Comparison of ENCODE assay signal across 8 mouse cellular contexts in the genomic region with DNA sequence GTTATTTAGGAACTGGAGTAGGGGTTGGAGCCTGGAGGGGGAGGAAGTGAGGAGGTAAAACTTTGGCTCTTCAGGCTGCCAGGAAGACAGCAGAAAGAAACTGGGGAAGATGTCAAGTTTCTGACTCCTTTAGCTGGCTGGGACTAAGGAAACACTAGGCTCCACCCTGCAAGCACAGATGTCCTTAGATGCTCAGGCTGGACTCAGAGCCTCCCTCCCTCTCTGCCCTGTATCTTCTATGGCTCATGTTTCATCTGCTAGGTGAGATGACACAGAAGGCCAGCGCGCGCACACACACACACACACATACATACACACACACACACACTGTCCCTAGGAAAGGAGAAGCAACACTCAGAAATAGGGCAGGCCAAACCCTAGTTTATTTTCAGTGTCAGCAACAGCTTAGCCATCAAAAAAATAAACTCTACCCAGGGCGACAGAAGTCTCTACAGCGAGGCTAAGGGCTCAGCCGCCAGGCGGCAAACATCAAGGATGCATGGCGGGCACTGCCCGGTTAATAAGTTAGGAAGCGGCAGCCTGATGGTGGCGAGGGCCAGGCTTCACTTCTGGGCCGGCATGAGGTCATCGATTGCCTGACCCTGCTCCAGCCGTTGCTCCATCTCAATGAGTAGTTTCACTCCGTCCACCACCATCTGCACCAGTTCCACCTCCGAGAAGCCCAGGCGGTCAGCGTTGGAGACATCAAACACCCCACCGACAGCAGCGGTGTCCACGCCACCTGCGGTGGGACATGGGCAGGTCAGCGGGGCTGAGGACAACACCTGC. TPM values are rescaled to one million over a fixed set of nuclear protein-coding genes. Genes with fewer than 3 reads are reported as not detected.
DNase-seq lines count a peak whose midpoint lies in the region; ATAC-seq and TF ChIP-seq lines count a peak whose summit lies in the region.

No protein-coding gene starts in this region.

- ATAC-seq in frontal cortex, adult (ENCODE audit: low TSS enrichment), result peak; percentile 3; the same call in 1 of the 2 replicates
- no peak for ATAC-seq in midbrain, embryonic 14.5 days (ENCODE audit: low FRiP score, low TSS enrichment)
- ATAC-seq in erythroblast, adult 5-6 weeks (replicated peaks; ENCODE audit: low FRiP score, poor library complexity, severe bottlenecking), result no peak

- TF ChIP-seq POLR2A in bone marrow, adult 2 months (IDR thresholded peaks at IDR 0.05; ENCODE audit: borderline replicate concordance, control insufficient read depth, low read depth, low read length), result no peak

- 77% methylated on average over 23 of the region's 23 CpGs for WGBS in bone marrow, adult 2 months
- WGBS in midbrain, embryonic 14.5 days, result 42% methylated on average over 23 of the region's 23 CpGs

- no peaks in the 10 kb centered on the region; the same call in 1 of the 2 replicates for H3K27me3 ChIP-seq in midbrain, embryonic 14.5 days (ENCODE audit: control insufficient read depth, insufficient read depth, low read length)

- H3K27ac ChIP-seq in bone marrow, adult 2 months (ENCODE audit: control insufficient read depth, insufficient read depth, low read depth, low read length, poor library complexity), result peak overlapping the region; percentile 26; the same call in 1 of the 2 replicates
- H3K27ac ChIP-seq in midbrain, embryonic 14.5 days (replicated peaks; ENCODE audit: low read depth, low read length), result peak overlapping the region; percentile 74

- TF ChIP-seq CTCF in bone marrow, adult 2 months (IDR thresholded peaks at IDR 0.05; ENCODE audit: control insufficient read depth, insufficient read depth, low read length), result no peak

- H3K9ac ChIP-seq in midbrain, embryonic 14.5 days (replicated peaks; ENCODE audit: low read length), result peak overlapping the region; percentile 95; the same call in 1 of the 2 replicates

- no peaks in the 10 kb centered on the region for H3K9me3 ChIP-seq in midbrain, embryonic 14.5 days (ENCODE audit: control insufficient read depth, low read length)

- peaks cover 48% of the 10 kb centered on the region for H3K36me3 ChIP-seq in midbrain, embryonic 14.5 days (ENCODE audit: control insufficient read depth, insufficient read depth, low read length)

- H3K4me1 ChIP-seq in bone marrow, adult 2 months (ENCODE audit: control insufficient read depth, insufficient read depth, low read length), result no peaks in the 10 kb centered on the region
- peaks cover 23% of the 10 kb centered on the region for H3K4me1 ChIP-seq in midbrain, embryonic 14.5 days (ENCODE audit: control insufficient read depth, insufficient read depth, low read length)

- DNase-seq in frontal cortex, postnatal 36 days (ENCODE audit: low spot score in 2 of 2), result no peak
- DNase-seq in heart, adult 18-20 months, result peak; percentile 67 to 87
- DNase-seq in kidney, postnatal 14 days, result peak; percentile 54
- peak; percentile 33 for DNase-seq in midbrain, embryonic 14.5 days
- DNase-seq in yolk sac, embryonic 10.5 days (ENCODE audit: low spot score), result no peak

- H3K4me3 ChIP-seq in bone marrow, adult 2 months (replicated peaks; ENCODE audit: control insufficient read depth, low read depth, low read length), result no peak overlapping the region
- H3K4me3 ChIP-seq in midbrain, embryonic 14.5 days (replicated peaks; ENCODE audit: low read depth, low read length), result peak overlapping the region; percentile 88

- H3K4me2 ChIP-seq in midbrain, embryonic 14.5 days (ENCODE audit: low read length), result peak overlapping the region; percentile 96

RNA-seq across cellular contexts. Expression of gene Ckb, which starts 2.9 kb away (rescaled TPM):
- 28.6 and 38.4 TPM in 2 replicates for polyA plus RNA-seq in bone marrow, adult 2 months (2011; ENCODE audit: insufficient read depth, insufficient read length, low replicate concordance, missing spikeins)
- 10 to 100 TPM; 67.8 to 74.5 TPM for total RNA-seq in heart, adult 18-20 months (2021)
- polyA plus RNA-seq in midbrain, embryonic 14.5 days (2014; fragmentation: Nextera tagmentation; extraction: Ambion mirVana), result 1,414 and 1,526 TPM in 2 replicates
- 6.9 and 9.4 TPM in 2 replicates for total RNA-seq in erythroblast, adult 5-6 weeks (2015; ENCODE audit: low replicate concordance)
- 3.2 and 8.5 TPM in 2 replicates for total RNA-seq in erythroblast, adult 5-6 weeks (2017; ENCODE audit: low replicate concordance)

RNA-seq across cellular contexts. Expression of gene Trmt61a, which starts 8.7 kb away (rescaled TPM):
- 4.2 and 11.0 TPM in 2 replicates for polyA plus RNA-seq in bone marrow, adult 2 months (2011; ENCODE audit: insufficient read depth, insufficient read length, low replicate concordance, missing spikeins)
- total RNA-seq in heart, adult 18-20 months (2021), result 1 to 10 TPM; 5.8 to 6.5 TPM
- 7.0 and 8.0 TPM in 2 replicates for polyA plus RNA-seq in midbrain, embryonic 14.5 days (2014; fragmentation: Nextera tagmentation; extraction: Ambion mirVana)
- 3.1 and 5.6 TPM in 2 replicates for total RNA-seq in erythroblast, adult 5-6 weeks (2015; ENCODE audit: low replicate concordance)
- total RNA-seq in erythroblast, adult 5-6 weeks (2017; ENCODE audit: low replicate concordance), result 0.84 and 3.7 TPM in 2 replicates

RNA-seq across cellular contexts. Expression of gene Bag5, which starts 43.9 kb away (rescaled TPM):
- polyA plus RNA-seq in bone marrow, adult 2 months (2011; ENCODE audit: insufficient read depth, insufficient read length, low replicate concordance, missing spikeins), result 4.4 and 7.7 TPM in 2 replicates
- total RNA-seq in heart, adult 18-20 months (2021), result 10 to 100 TPM; 19.7 to 26.3 TPM
- polyA plus RNA-seq in midbrain, embryonic 14.5 days (2014; fragmentation: Nextera tagmentation; extraction: Ambion mirVana), result 67.3 and 72.9 TPM in 2 replicates
- 5.4 and 6.1 TPM in 2 replicates for total RNA-seq in erythroblast, adult 5-6 weeks (2015; ENCODE audit: low replicate concordance)
- total RNA-seq in erythroblast, adult 5-6 weeks (2017; ENCODE audit: low replicate concordance), result 5.8 and 7.2 TPM in 2 replicates

RNA-seq across cellular contexts. Expression of gene Apopt1, which starts 43.9 kb away (rescaled TPM):
- 15.1 and 16.8 TPM in 2 replicates for polyA plus RNA-seq in bone marrow, adult 2 months (2011; ENCODE audit: insufficient read depth, insufficient read length, low replicate concordance, missing spikeins)
- 10 to 100 TPM; 33.9 to 36.8 TPM for total RNA-seq in heart, adult 18-20 months (2021)
- 57.6 and 66.0 TPM in 2 replicates for polyA plus RNA-seq in midbrain, embryonic 14.5 days (2014; fragmentation: Nextera tagmentation; extraction: Ambion mirVana)
- total RNA-seq in erythroblast, adult 5-6 weeks (2015; ENCODE audit: low replicate concordance), result 10.6 and 13.4 TPM in 2 replicates
- total RNA-seq in erythroblast, adult 5-6 weeks (2017; ENCODE audit: low replicate concordance), result 5.8 and 11.0 TPM in 2 replicates

Comparison
In these comparisons a context has a peak if more than half of its experiments do, and no peak if none do; other contexts are left out.
1. DNase-seq: peak in heart, adult 18-20 months (2 of 2), kidney, postnatal 14 days (single experiment) and midbrain, embryonic 14.5 days (single experiment); none in frontal cortex, postnatal 36 days (0 of 2) and yolk sac, embryonic 10.5 days (single experiment).
2. RNA of gene Ckb, which starts 2.9 kb away (total RNA-seq): 67.8 to 74.5 TPM in heart, adult 18-20 months; 3.2 to 9.4 TPM in erythroblast, adult 5-6 weeks; every median in the first group is over 4 times any median in the second.